Mouse (Mus musculus): ENCODE data around the gene Galnt4. TPM values are rescaled to one million over a fixed set of nuclear protein-coding genes. Genes with fewer than 3 reads are reported as not detected.

The Galnt4 gene
- 10.2 TPM for polyA plus RNA-seq (2014; fragmentation: Illumina TruSeq; extraction: RNeasy Lipid Tissue Mini Kit (QIAGEN cat#74804); ENCODE audit: low read depth, low replicate concordance)

GRCm38 (mm10) chr10:99107964-99108363 lies at the start of gene Galnt4:
Galnt4 (plus strand) TSS chr10:99108159.

GRCm38 (mm10) chr10:99106703-99107631 lies 992 bp upstream of the Galnt4 start, which contains the start of gene Poc1b:
Poc1b (plus strand) TSS chr10:99107036.

GRCm38 (mm10) chr10:99126225-99126624 lies 18.3 kb downstream of the Galnt4 start, which contains the start of gene Phxr2:
Phxr2 (minus strand) TSS chr10:99126325.

Other genes with a start within 250 kb of the Galnt4 start
- 44.1 TPM for gene Atp2b1, start 193.8 kb upstream of the Galnt4 start, polyA plus RNA-seq (2014; fragmentation: Illumina TruSeq; extraction: RNeasy Lipid Tissue Mini Kit (QIAGEN cat#74804); ENCODE audit: low read depth, low replicate concordance)
- 8.7 TPM for gene Poc1b, start 1.1 kb upstream of the Galnt4 start, polyA plus RNA-seq (2014; fragmentation: Illumina TruSeq; extraction: RNeasy Lipid Tissue Mini Kit (QIAGEN cat#74804); ENCODE audit: low read depth, low replicate concordance)
- gene Phxr2, start 18.2 kb downstream of the Galnt4 start, polyA plus RNA-seq (2014; fragmentation: Illumina TruSeq; extraction: RNeasy Lipid Tissue Mini Kit (QIAGEN cat#74804); ENCODE audit: low read depth, low replicate concordance), result not detected
- 76.8 TPM for gene Dusp6, start 155.1 kb downstream of the Galnt4 start, polyA plus RNA-seq (2014; fragmentation: Illumina TruSeq; extraction: RNeasy Lipid Tissue Mini Kit (QIAGEN cat#74804); ENCODE audit: low read depth, low replicate concordance)